Comparison of ENCODE assay signal across 8 mouse cellular contexts in the genomic region with DNA sequence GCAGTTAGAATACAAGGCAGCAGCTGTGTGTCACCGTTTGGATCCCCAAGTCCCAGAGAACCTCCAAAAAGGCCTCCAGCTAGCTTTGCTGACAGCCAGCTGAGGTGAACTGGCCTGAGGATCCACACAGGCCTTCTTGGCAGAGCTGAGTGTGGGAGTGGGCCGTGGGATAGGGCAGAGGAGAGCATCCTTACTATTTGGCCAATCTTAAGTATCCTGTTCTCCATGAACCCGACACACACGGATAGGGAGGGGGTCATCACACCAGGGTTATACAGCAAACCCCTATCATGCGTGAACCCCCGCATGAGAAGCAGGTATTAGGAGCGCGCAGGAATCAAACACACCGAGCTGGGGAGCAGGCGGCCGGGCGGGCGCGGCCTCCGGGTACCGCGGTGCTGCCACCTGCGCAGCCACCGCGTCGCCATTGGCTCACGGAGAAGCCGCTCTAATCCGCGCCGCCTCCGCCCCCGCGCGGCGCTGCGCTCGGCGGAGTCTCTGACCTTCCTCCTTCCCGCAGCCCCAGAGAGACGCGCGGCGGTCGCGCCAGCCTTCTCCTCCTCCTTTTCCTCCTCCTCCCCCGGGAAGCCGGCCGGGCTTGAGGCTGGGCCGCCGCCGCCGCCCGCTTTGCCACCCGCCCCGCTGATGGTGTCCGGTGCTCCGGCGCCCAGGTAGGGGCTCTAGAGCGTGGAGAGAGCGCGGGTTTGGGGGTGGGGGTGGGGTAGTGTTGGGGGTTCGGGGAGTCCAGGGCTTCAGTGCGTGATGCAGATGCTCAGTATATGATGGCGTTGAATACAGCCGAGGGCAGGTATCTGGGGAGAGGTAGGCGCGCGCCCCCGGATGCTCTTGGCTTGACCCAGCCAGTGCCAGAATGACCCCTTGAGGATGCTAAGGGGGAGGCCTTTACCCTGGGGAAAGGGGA. TPM values are rescaled to one million over a fixed set of nuclear protein-coding genes. Genes with fewer than 3 reads are reported as not detected.
A peak's percentile ranks its signal among the peaks of the same experiment; 100 is the strongest.
DNase-seq lines count a peak whose midpoint lies in the region; ATAC-seq and TF ChIP-seq lines count a peak whose summit lies in the region.

A gene (plus strand): TSS at position 421 of the 922 bp plus-strand sequence.

- peak within 1 kb of the TSS; percentile 54 for H3K9ac ChIP-seq in heart, embryonic 11.5 days (ENCODE audit: low read depth, low read length)
- H3K9ac ChIP-seq in forebrain, embryonic 13.5 days = peak within 1 kb of the TSS; percentile 69
- peak within 1 kb of the TSS; percentile 53; the same call in 1 of the 2 replicates for H3K9ac ChIP-seq in kidney, embryonic 16.5 days (replicated peaks; ENCODE audit: low read length)
- no peak within 1 kb of the TSS for H3K9ac ChIP-seq in liver, embryonic 11.5 days (ENCODE audit: low read depth, low read length)
- peak within 1 kb of the TSS; percentile 81 for H3K9ac ChIP-seq in neural tube, embryonic 15.5 days (replicated peaks)

- 3% methylated on average over 65 of the region's 65 CpGs for WGBS in heart, embryonic 11.5 days (ENCODE audit: insufficient replicate concordance)
- WGBS in forebrain, embryonic 13.5 days = 2% methylated on average over 60 of the region's 65 CpGs
- WGBS in kidney, embryonic 16.5 days = 1% methylated on average over 56 of the region's 65 CpGs
- 4% methylated on average over 63 of the region's 65 CpGs for WGBS in liver, embryonic 11.5 days
- WGBS in neural tube, embryonic 15.5 days = 1% methylated on average over 49 of the region's 65 CpGs

- no peak for DNase-seq in heart, postnatal 4 days
- peak; percentile 81 for DNase-seq in brain, embryonic 14.5 days (ENCODE audit: low read depth)
- DNase-seq in liver, embryonic 11.5 days (ENCODE audit: low spot score) = no peak
- peak; percentile 74 to 81 for DNase-seq in thymus, postnatal 36 days

- 0 out of 2 replicates have a peak, but pooled peaks have one; percentile 16 for TF ChIP-seq POLR2A in brain, embryonic 14.5 days (IDR thresholded peaks at IDR 0.05; ENCODE audit: borderline replicate concordance, extremely low read depth, insufficient read depth, insufficient read length, poor library complexity, severe bottlenecking)

- H3K9me3 ChIP-seq in heart, embryonic 11.5 days (replicated peaks; ENCODE audit: control insufficient read depth, low read length) = no peaks in the 10 kb centered on the region
- H3K9me3 ChIP-seq in forebrain, embryonic 13.5 days (replicated peaks) = no peaks in the 10 kb centered on the region
- no peaks in the 10 kb centered on the region for H3K9me3 ChIP-seq in kidney, embryonic 16.5 days (ENCODE audit: low read length)
- H3K9me3 ChIP-seq in liver, embryonic 11.5 days (ENCODE audit: control insufficient read depth, low read length) = no peaks in the 10 kb centered on the region
- no peaks in the 10 kb centered on the region for H3K9me3 ChIP-seq in neural tube, embryonic 15.5 days (replicated peaks)

- ATAC-seq in heart, embryonic 11.5 days (replicated peaks; ENCODE audit: insufficient number of reproducible peaks, low FRiP score, low TSS enrichment) = no peak
- peak; percentile 86 for ATAC-seq in forebrain, embryonic 13.5 days
- ATAC-seq in kidney, embryonic 16.5 days (ENCODE audit: low FRiP score, low TSS enrichment) = peak; percentile 47; the same call in 1 of the 2 replicates
- ATAC-seq in liver, embryonic 11.5 days (replicated peaks; ENCODE audit: low FRiP score) = no peak
- peak; percentile 89 for ATAC-seq in neural tube, embryonic 15.5 days (ENCODE audit: low FRiP score)

- H3K27me3 ChIP-seq in heart, embryonic 11.5 days (ENCODE audit: control insufficient read depth, insufficient read depth, low read length) = peaks cover 33% of the 10 kb centered on the region
- H3K27me3 ChIP-seq in forebrain, embryonic 13.5 days = peaks cover 40% of the 10 kb centered on the region
- peaks cover 31% of the 10 kb centered on the region for H3K27me3 ChIP-seq in kidney, embryonic 16.5 days (ENCODE audit: insufficient read depth, low read length)
- H3K27me3 ChIP-seq in liver, embryonic 11.5 days (replicated peaks; ENCODE audit: control insufficient read depth, insufficient read depth, low read length) = peaks cover 45% of the 10 kb centered on the region
- no peaks in the 10 kb centered on the region for H3K27me3 ChIP-seq in neural tube, embryonic 15.5 days (replicated peaks)

- H3K36me3 ChIP-seq in heart, embryonic 11.5 days (ENCODE audit: control insufficient read depth, insufficient read depth, low read length) = no peaks in the 10 kb centered on the region
- H3K36me3 ChIP-seq in forebrain, embryonic 13.5 days (ENCODE audit: poor library complexity, severe bottlenecking) = no peaks in the 10 kb centered on the region
- H3K36me3 ChIP-seq in kidney, embryonic 16.5 days (ENCODE audit: insufficient read depth, low read length) = no peaks in the 10 kb centered on the region
- no peaks in the 10 kb centered on the region for H3K36me3 ChIP-seq in liver, embryonic 11.5 days (ENCODE audit: control insufficient read depth, insufficient read depth, low read length)
- no peaks in the 10 kb centered on the region for H3K36me3 ChIP-seq in neural tube, embryonic 15.5 days

- peak within 1 kb of the TSS; percentile 51 for H3K4me3 ChIP-seq in heart, embryonic 11.5 days (ENCODE audit: low read depth, low read length)
- H3K4me3 ChIP-seq in forebrain, embryonic 13.5 days = peak within 1 kb of the TSS; percentile 56
- peak within 1 kb of the TSS; percentile 52 for H3K4me3 ChIP-seq in kidney, embryonic 16.5 days (ENCODE audit: low read length)
- H3K4me3 ChIP-seq in liver, embryonic 11.5 days (ENCODE audit: low read depth, low read length) = peak within 1 kb of the TSS; percentile 41
- H3K4me3 ChIP-seq in neural tube, embryonic 15.5 days (replicated peaks) = peak within 1 kb of the TSS; percentile 69

- H3K4me2 ChIP-seq in heart, embryonic 11.5 days = peak within 1 kb of the TSS; percentile 95
- peak within 1 kb of the TSS; percentile 84 for H3K4me2 ChIP-seq in forebrain, embryonic 13.5 days
- H3K4me2 ChIP-seq in kidney, embryonic 16.5 days (replicated peaks; ENCODE audit: low read depth, low read length) = peak within 1 kb of the TSS; percentile 88
- peak within 1 kb of the TSS; percentile 67 for H3K4me2 ChIP-seq in liver, embryonic 11.5 days
- peak within 1 kb of the TSS; percentile 73 for H3K4me2 ChIP-seq in neural tube, embryonic 15.5 days

- H3K4me1 ChIP-seq in heart, embryonic 11.5 days (ENCODE audit: control insufficient read depth, insufficient read depth, low read length) = peaks cover 14% of the 10 kb centered on the region
- peaks cover 24% of the 10 kb centered on the region for H3K4me1 ChIP-seq in forebrain, embryonic 13.5 days
- peaks cover 14% of the 10 kb centered on the region for H3K4me1 ChIP-seq in kidney, embryonic 16.5 days (ENCODE audit: insufficient read depth, low read length)
- H3K4me1 ChIP-seq in liver, embryonic 11.5 days (replicated peaks; ENCODE audit: control insufficient read depth, insufficient read depth, low read length) = peaks cover 16% of the 10 kb centered on the region
- peaks cover 29% of the 10 kb centered on the region for H3K4me1 ChIP-seq in neural tube, embryonic 15.5 days

- H3K27ac ChIP-seq in heart, embryonic 11.5 days (ENCODE audit: low read depth, low read length) = no peak within 1 kb of the TSS
- H3K27ac ChIP-seq in forebrain, embryonic 13.5 days = peak within 1 kb of the TSS; percentile 36; the same call in 1 of the 2 replicates
- no peak within 1 kb of the TSS for H3K27ac ChIP-seq in kidney, embryonic 16.5 days (ENCODE audit: low read length)
- no peak within 1 kb of the TSS for H3K27ac ChIP-seq in liver, embryonic 11.5 days (ENCODE audit: low read depth, low read length)
- peak within 1 kb of the TSS; percentile 77 for H3K27ac ChIP-seq in neural tube, embryonic 15.5 days (replicated peaks)

- TF ChIP-seq CTCF in brain, embryonic 14.5 days (IDR thresholded peaks at IDR 0.05; ENCODE audit: borderline replicate concordance, extremely low read depth, insufficient read depth, insufficient read length) = no peak

RNA-seq across cellular contexts. Expression of the gene that starts here (rescaled TPM):
- polyA plus RNA-seq in heart, embryonic 11.5 days (2014; fragmentation: Nextera tagmentation; extraction: Ambion mirVana) = 2.5 and 2.9 TPM in 2 replicates
- total RNA-seq in heart, postnatal 4 days (2021) = under 1 TPM in 1 of 2 experiments, not detected in 1; 0.17 TPM
- polyA plus RNA-seq in brain, embryonic 14.5 days (2012; rRNA removed) = 19.0 and 27.8 TPM in 2 replicates
- polyA plus RNA-seq in forebrain, embryonic 13.5 days (2015; fragmentation: Nextera tagmentation; extraction: Ambion mirVana) = 14.8 and 18.2 TPM in 2 replicates
- 1.4 and 1.7 TPM in 2 replicates for polyA plus RNA-seq in kidney, embryonic 16.5 days (2015; fragmentation: Nextera tagmentation; extraction: Ambion mirVana)
- polyA plus RNA-seq in liver, embryonic 11.5 days (2014; fragmentation: Nextera tagmentation; extraction: Ambion mirVana) = 0.71 and 0.75 TPM in 2 replicates
- polyA plus RNA-seq in neural tube, embryonic 15.5 days (2015; fragmentation: Nextera tagmentation; extraction: Ambion mirVana) = 62.6 and 66.7 TPM in 2 replicates

Comparison
In these comparisons a context has a peak if more than half of its experiments do, and no peak if none do; other contexts are left out.
1. ATAC-seq: peak in forebrain, embryonic 13.5 days (single experiment), kidney, embryonic 16.5 days (single experiment) and neural tube, embryonic 15.5 days (single experiment); none in heart, embryonic 11.5 days (single experiment) and liver, embryonic 11.5 days (single experiment).
2. H3K27ac ChIP-seq: peak in forebrain, embryonic 13.5 days (single experiment) and neural tube, embryonic 15.5 days (single experiment); none in heart, embryonic 11.5 days (single experiment), kidney, embryonic 16.5 days (single experiment) and liver, embryonic 11.5 days (single experiment).
3. DNase-seq: peak in brain, embryonic 14.5 days (single experiment) and thymus, postnatal 36 days (2 of 2); none in heart, postnatal 4 days (single experiment) and liver, embryonic 11.5 days (single experiment).
4. Peak in every context shown above with its lines, with median percentiles within 50 percentile points of each other: H3K4me2 ChIP-seq and H3K4me3 ChIP-seq.